Mouse (Mus musculus): ENCODE results near the gene Nav3.
"Not testable (repeated sequence)": the region's sequence is repeated elsewhere in the genome, so short reads cannot be mapped to it uniquely, and the experiment has no call there.

Nav3 gene

GRCm38 (mm10) chr10:110076575-110076974 is 379.4 kb downstream of the Nav3 start:
- DNase-seq (ENCODE audit: low spot score in 2 of 2): peak; percentile 14 to 19

- no peak for DNase-seq (ENCODE audit: low spot score in 2 of 2)
Measured at GRCm38 (mm10) chr10:110072355-110072754, 383.6 kb downstream of the Nav3 start.

GRCm38 (mm10) chr10:110061166-110061565 is 394.8 kb downstream of the Nav3 start:
- no peak for DNase-seq (ENCODE audit: low spot score in 2 of 2)

GRCm38 (mm10) chr10:110037547-110037946 is 418.5 kb downstream of the Nav3 start:
- DNase-seq (ENCODE audit: low spot score in 2 of 2): no peak

GRCm38 (mm10) chr10:110034582-110035099 is 421.4 kb downstream of the Nav3 start:
- DNase-seq (ENCODE audit: low spot score in 2 of 2): peak; percentile 7 to 30

GRCm38 (mm10) chr10:110024897-110025296 is 431.1 kb downstream of the Nav3 start:
- not testable (repeated sequence) for DNase-seq (ENCODE audit: low spot score in 2 of 2)

- DNase-seq (ENCODE audit: low spot score in 2 of 2): no peak
Measured at GRCm38 (mm10) chr10:110022100-110022499, 433.9 kb downstream of the Nav3 start.

- DNase-seq (ENCODE audit: low spot score in 2 of 2): no peak
Measured at GRCm38 (mm10) chr10:110019266-110019866, 436.6 kb downstream of the Nav3 start.

GRCm38 (mm10) chr10:110001328-110001727 is 454.7 kb downstream of the Nav3 start:
- not testable (repeated sequence) for DNase-seq (ENCODE audit: low spot score in 2 of 2)

GRCm38 (mm10) chr10:110000755-110001247 is 455.2 kb downstream of the Nav3 start:
- DNase-seq (ENCODE audit: low spot score in 2 of 2): peak; percentile 24 to 41

- no peak for DNase-seq (ENCODE audit: low spot score in 2 of 2)
Measured at GRCm38 (mm10) chr10:109999904-110000303, 456.1 kb downstream of the Nav3 start.

- DNase-seq (ENCODE audit: low spot score in 2 of 2): peak; percentile 14 to 36
Measured at GRCm38 (mm10) chr10:109994302-109994701, 461.7 kb downstream of the Nav3 start.

- peak; percentile 29 to 65 for DNase-seq (ENCODE audit: low spot score in 2 of 2)
Measured at GRCm38 (mm10) chr10:109985824-109986485, 470.0 kb downstream of the Nav3 start.

- no peak for DNase-seq (ENCODE audit: low spot score in 2 of 2)
Measured at GRCm38 (mm10) chr10:109976351-109976750, 479.7 kb downstream of the Nav3 start.

GRCm38 (mm10) chr10:109974177-109974576 is 481.8 kb downstream of the Nav3 start:
- DNase-seq (ENCODE audit: low spot score in 2 of 2): no peak

GRCm38 (mm10) chr10:109973483-109973882 is 482.5 kb downstream of the Nav3 start:
- DNase-seq (ENCODE audit: low spot score in 2 of 2): no peak

- DNase-seq (ENCODE audit: low spot score in 2 of 2): no peak
Measured at GRCm38 (mm10) chr10:109950296-109950695, 505.7 kb downstream of the Nav3 start.

GRCm38 (mm10) chr10:109929319-109929622 is 526.7 kb downstream of the Nav3 start:
- no peak for DNase-seq (ENCODE audit: low spot score in 2 of 2)

- no peak for DNase-seq (ENCODE audit: low spot score in 2 of 2)
Measured at GRCm38 (mm10) chr10:109928547-109929318, 527.3 kb downstream of the Nav3 start.

- no peak for DNase-seq (ENCODE audit: low spot score in 2 of 2)
Measured at GRCm38 (mm10) chr10:109926149-109926548, 529.9 kb downstream of the Nav3 start.

GRCm38 (mm10) chr10:109924136-109924535 is 531.9 kb downstream of the Nav3 start:
- no peak for DNase-seq (ENCODE audit: low spot score in 2 of 2)

- no peak for DNase-seq (ENCODE audit: low spot score in 2 of 2)
Measured at GRCm38 (mm10) chr10:109921368-109921767, 534.6 kb downstream of the Nav3 start.

Data from heart, adult 9 months (tissue).